Mouse (Mus musculus): ENCODE measurements at regions not wholly inside any gene's neighbourhood (a gene's known extent, or its start where the extent isn't known, plus 50 kb on each side); places are given as distances from the start of the nearest gene placed in this dataset.

GRCm38 (mm10) chr6:135642711-135643110, 280.4 kb downstream of the Emp1 start:
- no peak for TF ChIP-seq POLR2A (IDR thresholded peaks at IDR 0.05; ENCODE audit: borderline replicate concordance, extremely low read depth, low read depth, low read length)
- TF ChIP-seq CTCF (IDR thresholded peaks at IDR 0.05; ENCODE audit: insufficient read depth, low read length), result no peak
